Mouse (Mus musculus): ENCODE data around the gene Sema3e. TPM values are rescaled to one million over a fixed set of nuclear protein-coding genes. Genes with fewer than 3 reads are reported as not detected.

Sema3e gene
- total RNA-seq, 2 experiments from 2014 or later = 0.21 to 0.38 TPM

GRCm38 (mm10) chr5:14062918-14063481 is 37.9 kb downstream of the Sema3e start:
- no peak for DNase-seq (ENCODE audit: low spot score)

DNA sequence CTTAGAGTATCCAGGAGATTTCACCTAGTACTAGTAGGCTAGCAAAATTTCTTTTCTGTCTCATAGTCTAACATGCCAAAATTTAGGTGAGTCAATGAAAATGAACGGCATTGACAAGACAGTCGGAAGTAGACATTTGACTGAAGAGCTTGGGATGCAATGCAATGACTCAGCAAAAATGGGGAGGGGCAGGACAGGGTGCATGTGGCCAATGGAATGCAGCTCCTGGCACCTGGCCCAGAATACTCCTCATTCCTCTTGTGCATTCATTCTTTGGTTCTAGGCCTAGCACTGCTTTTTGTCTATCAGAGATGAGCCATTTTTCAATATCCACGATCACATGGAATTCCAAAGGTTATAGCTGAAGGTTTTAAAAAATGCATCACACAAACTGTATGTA is 48.1 kb downstream of the Sema3e start:
- DNase-seq (ENCODE audit: low spot score) = no peak

- DNase-seq (ENCODE audit: low spot score) = no peak
These were observed 63.0 kb downstream of the Sema3e start for GRCm38 (mm10) chr5:14088100-14088499.

GRCm38 (mm10) chr5:14089875-14090608 is 65.0 kb downstream of the Sema3e start:
- no peak for DNase-seq (ENCODE audit: low spot score)

DNA sequence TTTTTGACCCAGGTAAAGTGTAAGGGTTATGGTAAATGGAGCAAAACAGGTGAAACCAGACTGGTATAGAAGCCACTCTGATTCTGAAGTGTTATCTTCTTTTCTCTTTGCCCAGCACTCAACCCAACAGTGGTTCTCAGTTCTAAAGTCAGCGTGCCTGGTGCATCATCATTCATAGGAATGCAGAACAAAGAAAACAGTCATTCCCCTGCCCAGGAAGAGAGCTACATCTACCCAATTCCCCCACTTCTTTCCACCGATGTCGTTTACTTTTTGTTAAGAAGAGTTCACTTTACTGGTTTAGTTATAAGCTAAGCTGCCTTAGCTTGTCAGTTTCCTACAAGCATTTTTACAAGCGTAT is 65.5 kb downstream of the Sema3e start:
- DNase-seq (ENCODE audit: low spot score) = no peak

- DNase-seq (ENCODE audit: low spot score) = no peak
These were observed 67.2 kb downstream of the Sema3e start for GRCm38 (mm10) chr5:14092262-14092776.

GRCm38 (mm10) chr5:14096196-14096595 is 71.1 kb downstream of the Sema3e start:
- DNase-seq (ENCODE audit: low spot score) = no peak

- no peak for DNase-seq (ENCODE audit: low spot score)
These were observed 73.6 kb downstream of the Sema3e start for GRCm38 (mm10) chr5:14098677-14099076.

- no peak for DNase-seq (ENCODE audit: low spot score)
These were observed 82.3 kb downstream of the Sema3e start for GRCm38 (mm10) chr5:14107365-14107764.

DNA sequence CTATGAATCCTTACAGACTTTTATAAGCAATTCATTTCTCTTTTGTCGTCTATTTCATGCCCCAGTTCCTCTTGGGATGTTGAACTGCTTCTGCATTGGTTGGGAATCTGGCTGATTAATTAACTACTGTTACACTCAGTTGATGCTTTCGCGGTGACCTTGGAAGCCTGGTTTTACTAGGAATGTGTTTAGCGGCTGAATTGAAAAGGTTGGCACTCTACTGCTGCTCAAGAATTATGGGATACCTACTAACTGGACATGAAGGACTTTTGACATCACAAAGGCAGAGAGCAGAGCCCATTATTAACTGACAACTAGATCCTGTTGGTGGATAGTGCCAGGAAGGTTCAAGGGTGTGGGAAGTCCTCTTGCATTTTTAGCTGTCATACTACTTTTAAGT is 83.9 kb downstream of the Sema3e start:
- DNase-seq (ENCODE audit: low spot score) = no peak

DNA sequence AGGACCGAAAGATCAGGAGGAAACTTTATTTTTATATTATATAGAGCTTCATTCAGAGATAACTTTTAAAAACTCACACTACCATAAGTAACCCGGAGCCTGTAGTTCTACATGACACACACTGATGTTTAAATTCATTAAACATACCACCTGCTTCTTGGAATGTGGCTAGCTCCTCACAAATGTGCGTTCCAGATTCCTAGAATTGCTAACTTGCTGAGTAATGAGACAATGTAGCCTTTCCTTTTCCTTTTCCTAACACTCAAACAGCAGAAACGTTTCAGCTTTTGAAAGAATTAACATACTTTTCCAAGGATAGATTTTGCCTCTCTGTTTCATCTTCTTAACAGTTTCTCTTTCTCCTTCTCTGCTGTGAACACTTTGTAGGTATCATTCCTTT is 86.3 kb downstream of the Sema3e start:
- DNase-seq (ENCODE audit: low spot score) = no peak

- no peak for DNase-seq (ENCODE audit: low spot score)
These were observed 96.8 kb downstream of the Sema3e start for GRCm38 (mm10) chr5:14121902-14122301.

DNA sequence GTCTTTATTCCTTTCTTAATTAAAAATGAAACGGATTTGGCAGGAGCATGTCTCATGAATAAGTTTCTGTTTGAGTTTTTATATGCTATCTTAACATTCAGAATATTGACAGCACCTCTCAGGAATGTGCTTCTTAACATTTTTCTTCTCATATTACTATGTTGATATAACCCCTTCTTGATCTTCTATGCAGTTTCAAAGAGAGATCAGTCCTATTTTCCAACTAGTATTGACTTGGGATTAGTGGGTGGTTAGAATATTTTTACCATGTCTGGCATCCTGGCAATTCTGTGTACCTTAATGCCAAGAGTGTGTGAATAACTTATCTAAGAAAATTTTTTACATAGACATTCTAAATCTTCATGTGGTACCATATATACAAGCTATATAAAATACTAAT is 101.5 kb downstream of the Sema3e start:
- no peak for DNase-seq (ENCODE audit: low spot score)

DNA sequence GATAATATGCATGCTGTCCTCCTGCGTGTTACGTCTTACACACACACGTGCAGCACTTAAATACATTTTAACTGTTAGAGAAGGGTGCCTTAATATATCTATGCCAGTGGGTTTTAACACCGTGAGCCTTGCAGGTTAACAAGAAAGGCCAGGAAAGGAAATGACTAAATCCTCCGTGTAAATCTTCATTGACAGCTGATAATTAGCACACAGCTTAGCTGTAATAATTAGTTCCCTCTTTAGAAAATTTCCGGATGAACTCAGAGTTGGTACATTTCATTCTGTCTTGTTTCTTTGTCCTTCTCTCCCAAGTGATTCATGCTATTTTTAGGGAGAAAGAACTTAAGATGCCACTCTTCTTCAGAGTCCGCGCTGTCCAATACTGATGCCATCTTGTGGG is 110.9 kb downstream of the Sema3e start:
- no peak for DNase-seq (ENCODE audit: low spot score)

GRCm38 (mm10) chr5:14138725-14139124 is 113.6 kb downstream of the Sema3e start:
- DNase-seq (ENCODE audit: low spot score) = no peak

DNA sequence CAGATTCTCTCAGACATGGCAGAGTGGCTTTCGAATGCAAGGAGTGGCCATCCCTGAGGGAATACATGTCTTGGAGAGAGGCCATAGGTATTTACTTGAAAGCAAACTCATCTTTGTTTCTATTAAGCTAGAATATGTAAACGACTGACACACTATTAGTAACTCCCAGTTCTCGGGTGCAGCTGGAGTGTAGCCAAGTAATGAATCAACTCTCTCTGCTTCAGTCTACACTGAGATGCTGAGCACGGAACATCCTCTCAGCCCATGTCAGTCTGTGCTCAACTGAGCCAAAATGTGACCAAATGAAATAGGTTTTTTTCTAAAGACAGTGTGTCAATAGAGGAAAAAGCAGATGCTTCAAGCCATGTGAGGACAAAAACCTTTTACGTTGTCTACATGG is 137.5 kb downstream of the Sema3e start:
- no peak for DNase-seq (ENCODE audit: low spot score)

GRCm38 (mm10) chr5:14163280-14163679 is 138.2 kb downstream of the Sema3e start:
- no peak for DNase-seq (ENCODE audit: low spot score)

DNA sequence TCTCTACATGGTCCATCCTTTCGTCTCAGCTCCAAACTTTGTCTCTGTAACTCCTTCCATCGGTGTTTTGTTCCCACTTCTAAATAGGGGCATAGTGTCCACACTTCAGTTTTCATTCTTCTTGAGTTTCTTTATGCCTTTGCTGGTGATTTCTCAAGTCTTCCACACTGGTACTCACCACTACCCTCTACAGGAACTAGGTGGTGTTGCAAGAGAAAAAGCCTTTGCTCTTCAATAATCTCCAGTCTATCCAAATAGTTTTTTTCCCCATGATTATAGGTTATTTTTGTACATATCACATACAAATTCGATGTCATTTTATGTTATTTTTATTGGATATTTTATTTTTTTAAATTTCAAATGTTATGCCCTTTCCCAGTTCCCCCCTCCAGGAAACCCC is 142.7 kb downstream of the Sema3e start:
- no peak for DNase-seq (ENCODE audit: low spot score)

GRCm38 (mm10) chr5:14173355-14174183 is 148.5 kb downstream of the Sema3e start:
- no peak for DNase-seq (ENCODE audit: low spot score)

DNA sequence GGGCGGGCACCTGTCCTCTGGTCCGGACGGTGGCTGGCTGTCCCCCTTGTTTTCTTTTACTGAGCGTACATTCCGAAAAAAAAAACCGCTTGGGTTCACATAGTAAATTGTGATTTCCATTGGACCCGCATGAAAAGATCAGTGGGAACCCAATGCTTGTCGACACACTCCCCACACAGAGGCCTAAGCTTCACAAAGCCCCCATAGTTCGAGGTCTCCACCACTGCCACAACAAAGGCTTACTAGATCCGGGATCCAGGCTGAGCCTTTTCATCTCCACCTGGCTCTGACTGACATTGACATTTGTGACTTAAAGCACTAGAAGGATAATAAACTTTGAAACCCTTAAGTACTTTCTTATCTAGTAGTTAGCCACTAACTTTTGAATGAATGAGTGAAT is 155.5 kb downstream of the Sema3e start:
- DNase-seq (ENCODE audit: low spot score) = no peak

- no peak for DNase-seq (ENCODE audit: low spot score)
These were observed 157.1 kb downstream of the Sema3e start for GRCm38 (mm10) chr5:14182156-14182555.

DNA sequence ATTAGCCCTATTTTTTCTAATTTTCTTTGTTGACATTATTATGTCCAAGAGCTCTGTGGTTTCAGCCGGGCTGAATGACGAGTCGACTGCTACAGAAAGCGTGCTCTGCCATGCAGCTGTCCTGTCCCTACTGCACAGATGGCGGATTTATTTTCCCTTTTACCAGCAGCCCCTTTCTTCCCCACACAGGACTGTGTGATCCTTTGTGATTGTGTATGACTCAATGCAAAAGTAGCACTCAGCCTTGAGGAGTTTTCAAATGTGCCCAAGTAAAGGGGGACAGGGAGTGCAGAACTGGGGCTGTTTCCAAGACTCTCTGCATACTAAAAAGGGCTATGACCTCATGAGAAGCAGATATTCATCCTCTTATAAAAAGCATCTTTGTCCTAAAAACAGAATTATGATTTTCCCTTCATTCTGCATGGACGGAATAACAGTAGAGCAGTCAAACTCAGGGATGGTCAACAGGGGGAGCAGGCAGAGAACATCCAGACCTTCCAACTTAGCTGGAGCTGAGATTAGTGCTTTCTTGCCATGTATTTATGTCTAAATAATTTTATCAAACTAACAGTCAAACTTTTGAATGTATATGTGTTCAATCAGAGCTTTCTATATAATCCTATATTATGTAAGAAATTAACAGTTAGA is 170.2 kb downstream of the Sema3e start:
- DNase-seq (ENCODE audit: low spot score) = no peak
